Mouse (Mus musculus): ENCODE measurements around the gene Thap2. TPM values are rescaled to one million over a fixed set of nuclear protein-coding genes. Genes with fewer than 3 reads are reported as not detected.
A peak's percentile ranks its signal among the peaks of the same experiment; 100 is the strongest.

The Thap2 gene
- polyA plus RNA-seq, 1 experiment from 2014 or later = 18.9 TPM

GRCm38 (mm10) chr10:115381506-115382084 lies 2.6 kb downstream of the Thap2 start:
- peaks cover 9% of the 10 kb centered on the region; the same call in 1 of the 2 replicates for H3K4me1 ChIP-seq (replicated peaks; ENCODE audit: insufficient read depth, low read length)
- H3K36me3 ChIP-seq (ENCODE audit: insufficient read depth, low read length) = no peaks in the 10 kb centered on the region
- H3K4me2 ChIP-seq (ENCODE audit: low read length) = no peak overlapping the region
- DNase-seq (ENCODE audit: low spot score) (no peak), ATAC-seq (replicated peaks; ENCODE audit: low FRiP score, low read depth) (no peak)
- WGBS = 84% methylated on average over 2 of the region's 2 CpGs
- H3K9me3 ChIP-seq (replicated peaks; ENCODE audit: low read length) = no peaks in the 10 kb centered on the region
- no peak overlapping the region for H3K27ac ChIP-seq
- H3K9ac ChIP-seq (ENCODE audit: low read depth, low read length) = no peak overlapping the region
- no peak overlapping the region for H3K4me3 ChIP-seq (replicated peaks; ENCODE audit: low read depth, low read length)
- TF ChIP-seq CTCF (IDR thresholded peaks at IDR 0.05; ENCODE audit: low read depth) = no peak
- no peaks in the 10 kb centered on the region for H3K27me3 ChIP-seq (ENCODE audit: insufficient read depth, low read length)

- Histone ChIP-seq H3K9me3 (replicated peaks; ENCODE audit: low read length) (no peaks in the 10 kb centered on the region), H3K27me3 (ENCODE audit: insufficient read depth, low read length) (no peaks in the 10 kb centered on the region), H3K4me1 (replicated peaks; ENCODE audit: insufficient read depth, low read length) (no peaks in the 10 kb centered on the region), H3K9ac (ENCODE audit: low read depth, low read length) (0 out of 2 replicates have a peak overlapping the region, but pooled peaks have one; percentile 48), H3K4me2 (ENCODE audit: low read length) (peak overlapping the region; percentile 63), H3K36me3 (ENCODE audit: insufficient read depth, low read length) (no peaks in the 10 kb centered on the region), H3K4me3 (replicated peaks; ENCODE audit: low read depth, low read length) (peak overlapping the region; percentile 42; the same call in 1 of the 2 replicates), H3K27ac (peak overlapping the region; percentile 89; the same call in 1 of the 2 replicates)
- DNase-seq (ENCODE audit: low spot score) (peak; percentile 4), ATAC-seq (replicated peaks; ENCODE audit: low FRiP score, low read depth) (no peak)
- WGBS = 81% methylated on average over 4 of the region's 4 CpGs
- TF ChIP-seq CTCF (IDR thresholded peaks at IDR 0.05; ENCODE audit: low read depth) = no peak
Observed at GRCm38 (mm10) chr10:115363151-115363550, 21.1 kb downstream of the Thap2 start.

- H3K36me3 ChIP-seq (ENCODE audit: insufficient read depth, low read length) = no peaks in the 10 kb centered on the region
- H3K4me2 ChIP-seq (ENCODE audit: low read length) = peak overlapping the region; percentile 63
- no peak for TF ChIP-seq CTCF (IDR thresholded peaks at IDR 0.05; ENCODE audit: low read depth)
Observed at GRCm38 (mm10) chr10:115362623-115362964, 21.6 kb downstream of the Thap2 start.

GRCm38 (mm10) chr10:115361840-115362622 lies 22.2 kb downstream of the Thap2 start, which contains the start of gene Tmem19:
Gene Tmem19 (minus strand): TSS chr10:115362501.
- no peaks in the 10 kb centered on the region for H3K9me3 ChIP-seq (replicated peaks; ENCODE audit: low read length)
- ATAC-seq (replicated peaks; ENCODE audit: low FRiP score, low read depth) = peak; percentile 100
- TF ChIP-seq CTCF (IDR thresholded peaks at IDR 0.05; ENCODE audit: low read depth) = 0 out of 2 replicates have a peak, but pooled peaks have one; percentile 4
- H3K4me1 ChIP-seq (replicated peaks; ENCODE audit: insufficient read depth, low read length) = no peaks in the 10 kb centered on the region
- H3K36me3 ChIP-seq (ENCODE audit: insufficient read depth, low read length) = 0 out of 2 replicates have a peak, but pooled peaks cover 2% of the 10 kb centered on the region
- peak within 1 kb of the TSS; percentile 50 for H3K9ac ChIP-seq (ENCODE audit: low read depth, low read length)
- H3K27ac ChIP-seq = peak within 1 kb of the TSS; percentile 89
- peak within 1 kb of the TSS; percentile 42 for H3K4me3 ChIP-seq (replicated peaks; ENCODE audit: low read depth, low read length)
- H3K27me3 ChIP-seq (ENCODE audit: insufficient read depth, low read length) = no peaks in the 10 kb centered on the region
- DNase-seq (ENCODE audit: low spot score) = peak; percentile 99
- under 1% methylated on average over 57 of the region's 58 CpGs for WGBS
- H3K4me2 ChIP-seq (ENCODE audit: low read length) = peak within 1 kb of the TSS; percentile 63

More at GRCm38 (mm10) chr10:115362623-115362964, 21.6 kb downstream of the Thap2 start:
- Histone ChIP-seq H3K27me3 (ENCODE audit: insufficient read depth, low read length) (no peaks in the 10 kb centered on the region), H3K9ac (ENCODE audit: low read depth, low read length) (peak overlapping the region; percentile 48), H3K4me3 (replicated peaks; ENCODE audit: low read depth, low read length) (peak overlapping the region; percentile 42), H3K4me1 (replicated peaks; ENCODE audit: insufficient read depth, low read length) (no peaks in the 10 kb centered on the region), H3K9me3 (replicated peaks; ENCODE audit: low read length) (no peaks in the 10 kb centered on the region), H3K27ac (peak overlapping the region; percentile 89)
- no peak for ATAC-seq (replicated peaks; ENCODE audit: low FRiP score, low read depth)
- DNase-seq (ENCODE audit: low spot score) = no peak
- 8% methylated on average over 9 of the region's 9 CpGs for WGBS

- Histone ChIP-seq H3K4me2 (ENCODE audit: low read length) (no peak overlapping the region), H3K9ac (ENCODE audit: low read depth, low read length) (no peak overlapping the region), H3K4me3 (replicated peaks; ENCODE audit: low read depth, low read length) (no peak overlapping the region), H3K27me3 (ENCODE audit: insufficient read depth, low read length) (no peaks in the 10 kb centered on the region), H3K36me3 (ENCODE audit: insufficient read depth, low read length) (0 out of 2 replicates have a peak, but pooled peaks cover 5% of the 10 kb centered on the region), H3K9me3 (replicated peaks; ENCODE audit: low read length) (no peaks in the 10 kb centered on the region), H3K4me1 (replicated peaks; ENCODE audit: insufficient read depth, low read length) (no peaks in the 10 kb centered on the region), H3K27ac (no peak overlapping the region)
- TF ChIP-seq CTCF (IDR thresholded peaks at IDR 0.05; ENCODE audit: low read depth) = peak; percentile 32; the same call in 1 of the 2 replicates
- DNase-seq (ENCODE audit: low spot score) = peak; percentile 32
- ATAC-seq (replicated peaks; ENCODE audit: low FRiP score, low read depth) = no peak
- WGBS = 87% methylated on average over 7 of the region's 7 CpGs
Observed at GRCm38 (mm10) chr10:115359066-115359465, 25.2 kb downstream of the Thap2 start.

GRCm38 (mm10) chr10:115358216-115358919 lies 25.9 kb downstream of the Thap2 start:
- Histone ChIP-seq H3K9ac (ENCODE audit: low read depth, low read length) (no peak overlapping the region), H3K4me3 (replicated peaks; ENCODE audit: low read depth, low read length) (no peak overlapping the region), H3K4me2 (ENCODE audit: low read length) (no peak overlapping the region), H3K9me3 (replicated peaks; ENCODE audit: low read length) (no peaks in the 10 kb centered on the region), H3K4me1 (replicated peaks; ENCODE audit: insufficient read depth, low read length) (no peaks in the 10 kb centered on the region), H3K36me3 (ENCODE audit: insufficient read depth, low read length) (0 out of 2 replicates have a peak, but pooled peaks cover 5% of the 10 kb centered on the region), H3K27ac (no peak overlapping the region), H3K27me3 (ENCODE audit: insufficient read depth, low read length) (no peaks in the 10 kb centered on the region)
- no peak for DNase-seq (ENCODE audit: low spot score)
- 88% methylated on average over 17 of the region's 17 CpGs for WGBS
- ATAC-seq (replicated peaks; ENCODE audit: low FRiP score, low read depth) = no peak
- no peak for TF ChIP-seq CTCF (IDR thresholded peaks at IDR 0.05; ENCODE audit: low read depth)

Measured in kidney, postnatal 0 days (tissue).